ENCODE assay signal across 9 mouse cellular contexts in genomic region chr12:108001652-108002340, GRCm38 (mm10). TPM values are rescaled to one million over a fixed set of nuclear protein-coding genes. Genes with fewer than 3 reads are reported as not detected.
DNase-seq lines count a peak whose midpoint lies in the region; ATAC-seq and TF ChIP-seq lines count a peak whose summit lies in the region.
"Had no signal": no experiment of that assay in that cellular context is flagged by ENCODE, and none has a peak within 500 bp of the region (broad histone marks: within the 10 kb centered on the region; RNA-seq: fewer than 3 reads in every experiment).

No protein-coding gene starts in this region.

- H3K4me1 ChIP-seq in kidney, embryonic 16.5 days (ENCODE audit: insufficient read depth, low read length): peaks cover 14% of the 10 kb centered on the region
- H3K4me1 ChIP-seq in intestine, embryonic 16.5 days (ENCODE audit: control insufficient read depth, insufficient read depth, low read length): peaks cover 34% of the 10 kb centered on the region
- H3K4me1 ChIP-seq in small intestine, adult 2 months (ENCODE audit: control insufficient read depth, insufficient read depth, insufficient read length, low read length): peaks cover 12% of the 10 kb centered on the region

- no peak for TF ChIP-seq POLR2A in small intestine, adult 2 months (IDR thresholded peaks at IDR 0.05; ENCODE audit: low read depth, low read length)

- 3% methylated on average over 37 of the region's 37 CpGs for WGBS in kidney, embryonic 16.5 days
- 3% methylated on average over 37 of the region's 37 CpGs for WGBS in intestine, embryonic 16.5 days
- WGBS in small intestine, adult 2 months: 4% methylated on average over 37 of the region's 37 CpGs

- DNase-seq in kidney, postnatal 14 days: no peak
- peak; percentile 45 for DNase-seq in embryo, embryonic 9.5 days (ENCODE audit: extremely low spot score)
- DNase-seq in spleen, adult 12 weeks (ENCODE audit: low spot score): no peak
- DNase-seq in frontal cortex, postnatal 25 days (ENCODE audit: low spot score in 2 of 2): no peak

- ATAC-seq in kidney, embryonic 16.5 days (ENCODE audit: low FRiP score, low TSS enrichment): no peak
- ATAC-seq in intestine, embryonic 16.5 days: no peak
- no peak for ATAC-seq in inflammation-experienced regulatory T-cells, adult 6 months
- ATAC-seq: Patski had no signal

- no peak for TF ChIP-seq CTCF in small intestine, adult 2 months (IDR thresholded peaks at IDR 0.05; ENCODE audit: extremely low read depth, insufficient read length, insufficient replicate concordance, low read depth, low read length)

- H3K27me3 ChIP-seq in kidney, embryonic 16.5 days (ENCODE audit: insufficient read depth, low read length): peaks cover 41% of the 10 kb centered on the region
- peaks cover 12% of the 10 kb centered on the region; the same call in 1 of the 2 replicates for H3K27me3 ChIP-seq in intestine, embryonic 16.5 days (replicated peaks; ENCODE audit: control insufficient read depth, insufficient read depth, low read length)
- H3K27me3 ChIP-seq in small intestine, adult 2 months (ENCODE audit: control insufficient read depth, insufficient read depth, low read length): no peaks in the 10 kb centered on the region; the same call in 1 of the 2 replicates

- peak overlapping the region; percentile 97 for H3K4me2 ChIP-seq in kidney, embryonic 16.5 days (replicated peaks; ENCODE audit: low read depth, low read length)
- H3K4me2 ChIP-seq in intestine, embryonic 16.5 days (ENCODE audit: low read depth, low read length): peak overlapping the region; percentile 89

- no peaks in the 10 kb centered on the region for H3K9me3 ChIP-seq in kidney, embryonic 16.5 days (ENCODE audit: low read length)
- H3K9me3 ChIP-seq in intestine, embryonic 16.5 days (ENCODE audit: control insufficient read depth, low read length): no peaks in the 10 kb centered on the region

- no peak overlapping the region; the same call in 1 of the 2 replicates for H3K9ac ChIP-seq in kidney, embryonic 16.5 days (replicated peaks; ENCODE audit: low read length)
- peak overlapping the region; percentile 93 for H3K9ac ChIP-seq in intestine, embryonic 16.5 days (ENCODE audit: low read depth, low read length)

- H3K27ac ChIP-seq in kidney, embryonic 16.5 days (ENCODE audit: low read length): no peak overlapping the region
- no peak overlapping the region for H3K27ac ChIP-seq in intestine, embryonic 16.5 days (ENCODE audit: low read length)
- H3K27ac ChIP-seq in small intestine, adult 2 months (ENCODE audit: insufficient read depth, low read depth, low read length): no peak overlapping the region

- H3K36me3 ChIP-seq in kidney, embryonic 16.5 days (ENCODE audit: insufficient read depth, low read length): no peaks in the 10 kb centered on the region
- no peaks in the 10 kb centered on the region for H3K36me3 ChIP-seq in intestine, embryonic 16.5 days (ENCODE audit: control insufficient read depth, insufficient read depth, low read length)
- no peaks in the 10 kb centered on the region for H3K36me3 ChIP-seq in small intestine, adult 2 months (ENCODE audit: control insufficient read depth, insufficient read depth, low read length)

- H3K4me3 ChIP-seq in kidney, embryonic 16.5 days (ENCODE audit: low read length): peak overlapping the region; percentile 76
- peak overlapping the region; percentile 89 for H3K4me3 ChIP-seq in intestine, embryonic 16.5 days (ENCODE audit: low read length)
- peak overlapping the region; percentile 96 for H3K4me3 ChIP-seq in small intestine, adult 2 months (ENCODE audit: low read depth, low read length)

RNA-seq across cellular contexts. Expression of gene Bcl11b, which starts 1.6 kb away (rescaled TPM):
- 2.6 TPM in 2 replicates for polyA plus RNA-seq in kidney, embryonic 16.5 days (2015; fragmentation: Nextera tagmentation; extraction: Ambion mirVana)
- 3.4 and 5.5 TPM in 2 replicates for polyA plus RNA-seq in intestine, embryonic 16.5 days (2015; fragmentation: Nextera tagmentation; extraction: Ambion mirVana)
- 7.9 and 22.3 TPM in 2 replicates for polyA plus RNA-seq in small intestine, adult 2 months (2012; rRNA removed)
- 10 to 100 TPM; 26.0 to 46.3 (median 40.8) TPM for polyA plus RNA-seq in inflammation-experienced regulatory T-cells, adult 6 months (2017; shearing (Covaris generic))
